Mouse (Mus musculus): ENCODE results near the gene Ssc4d. TPM values are rescaled to one million over a fixed set of nuclear protein-coding genes. Genes with fewer than 3 reads are reported as not detected.

The Ssc4d gene
- total and polyA plus RNA-seq, 3 experiments: 1.1 to 9.1 (median 3.2) TPM

DNA sequence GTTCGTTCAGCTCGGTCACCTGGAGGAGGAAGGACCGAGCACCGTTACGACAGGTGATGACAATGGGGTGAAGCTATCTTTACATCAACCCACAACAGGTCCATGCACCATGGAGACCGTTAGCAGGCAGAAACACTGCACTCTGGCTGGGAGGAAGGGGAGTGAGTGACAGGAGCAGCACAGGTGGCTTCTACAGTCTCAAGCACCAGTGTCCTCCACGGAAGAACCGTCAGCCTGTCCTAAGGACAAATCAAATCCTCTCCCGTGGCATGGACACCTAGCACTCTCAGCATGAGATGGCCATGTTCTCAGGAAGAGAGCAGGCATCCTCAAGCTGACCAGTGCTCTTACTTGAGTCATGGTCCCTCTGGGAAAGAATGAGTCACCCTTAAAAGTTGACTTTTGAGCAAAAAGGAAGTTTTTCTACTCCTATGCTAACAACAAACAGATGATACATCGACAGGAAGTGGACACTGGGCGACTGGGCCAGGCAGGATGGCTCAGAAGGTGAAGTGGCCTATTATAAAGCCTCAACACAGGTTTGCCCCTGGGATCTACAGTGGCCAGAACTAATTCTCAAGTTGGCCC is 62.6 kb downstream of the Ssc4d start:
- TF ChIP-seq CTCF (IDR thresholded peaks at IDR 0.05; ENCODE audit: low read depth, low read length) (no peak), GATA1 (IDR thresholded peaks at IDR 0.05; ENCODE audit: borderline replicate concordance, low read length) (no peak), TAL1 (conservative IDR thresholded peaks at IDR 0.05; ENCODE audit: low read depth, low read length) (no peak), GATA2 (IDR thresholded peaks at IDR 0.05; ENCODE audit: borderline replicate concordance, low read depth, low read length) (no peak), POLR2AphosphoS5 (IDR thresholded peaks at IDR 0.05; ENCODE audit: insufficient replicate concordance, low read depth, low read length) (no peak)
- Histone ChIP-seq H3K4me1 (ENCODE audit: insufficient read depth, low read depth, low read length) (peaks cover 86% of the 10 kb centered on the region), H3K4me3 (ENCODE audit: low read depth, low read length) (no peak overlapping the region), H3K36me3 (replicated peaks) (peaks cover 97% of the 10 kb centered on the region), H3K27me3 (ENCODE audit: insufficient read depth, low read length) (no peaks in the 10 kb centered on the region; the same call in 1 of the 2 replicates), H3K9me3 (replicated peaks) (no peaks in the 10 kb centered on the region)
- DNase-seq (ENCODE audit: low spot score) (no peak), ATAC-seq (ENCODE audit: extremely low read depth, insufficient number of reproducible peaks, low FRiP score, poor library complexity, severe bottlenecking) (no peak)

DNA sequence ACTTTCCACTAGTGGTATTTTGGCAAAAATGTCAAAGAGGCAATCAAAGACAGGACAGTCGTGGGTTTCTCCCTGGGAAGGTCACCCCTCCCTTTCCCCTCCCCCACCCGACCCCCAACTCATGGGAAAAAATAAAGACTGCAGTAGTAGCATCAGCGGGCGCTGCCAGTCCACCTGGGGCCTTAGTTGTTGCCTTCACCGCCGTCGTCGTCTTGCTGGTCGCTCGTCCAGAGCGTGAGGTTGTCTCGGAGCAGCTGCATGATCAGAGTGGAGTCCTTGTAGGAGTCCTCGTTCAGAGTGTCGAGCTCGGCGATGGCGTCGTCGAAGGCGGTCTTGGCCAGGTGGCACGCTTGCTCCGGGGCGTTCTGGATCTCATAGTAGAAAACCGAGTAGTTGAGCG is 63.5 kb downstream of the Ssc4d start:
- H3K27me3 ChIP-seq (ENCODE audit: insufficient read depth, low read length): no peaks in the 10 kb centered on the region; the same call in 1 of the 2 replicates
- H3K4me1 ChIP-seq (ENCODE audit: insufficient read depth, low read depth, low read length): peaks cover 86% of the 10 kb centered on the region
- no peak for ATAC-seq (ENCODE audit: extremely low read depth, insufficient number of reproducible peaks, low FRiP score, poor library complexity, severe bottlenecking)
- H3K4me3 ChIP-seq (ENCODE audit: low read depth, low read length): no peak overlapping the region
- no peak for DNase-seq (ENCODE audit: low spot score)
- peaks cover 97% of the 10 kb centered on the region for H3K36me3 ChIP-seq (replicated peaks)
- no peaks in the 10 kb centered on the region for H3K9me3 ChIP-seq (replicated peaks)
- TF ChIP-seq CTCF (IDR thresholded peaks at IDR 0.05; ENCODE audit: low read depth, low read length) (no peak), TAL1 (conservative IDR thresholded peaks at IDR 0.05; ENCODE audit: low read depth, low read length) (no peak), GATA2 (IDR thresholded peaks at IDR 0.05; ENCODE audit: borderline replicate concordance, low read depth, low read length) (no peak), GATA1 (IDR thresholded peaks at IDR 0.05; ENCODE audit: borderline replicate concordance, low read length) (no peak), POLR2AphosphoS5 (IDR thresholded peaks at IDR 0.05; ENCODE audit: insufficient replicate concordance, low read depth, low read length) (no peak)

Other genes with a start within 250 kb of the Ssc4d start
- 8.5 and 17.8 TPM in 2 replicates for gene Tmem120a, start 230.1 kb downstream of the Ssc4d start, total RNA-seq (2014; fragmentation: Nextera tagmentation)
- gene Tmem120a, start 230.1 kb downstream of the Ssc4d start, total RNA-seq (2017): 17.3 and 18.0 TPM in 2 replicates
- 13.3 and 14.2 TPM in 2 replicates for gene Tmem120a, start 230.1 kb downstream of the Ssc4d start, polyA plus RNA-seq (2012)
- gene Styxl1, start 196.1 kb downstream of the Ssc4d start, total RNA-seq (2014; fragmentation: Nextera tagmentation): 0.49 and 0.68 TPM in 2 replicates
- gene Styxl1, start 196.1 kb downstream of the Ssc4d start, total RNA-seq (2017): 0.12 TPM in 1 of 2 replicates, not detected in the other
- not detected in 2 replicates for gene Styxl1, start 196.1 kb downstream of the Ssc4d start, polyA plus RNA-seq (2012)
- gene Mdh2, start 196.1 kb downstream of the Ssc4d start, total RNA-seq (2014; fragmentation: Nextera tagmentation): 200 and 245 TPM in 2 replicates
- gene Mdh2, start 196.1 kb downstream of the Ssc4d start, total RNA-seq (2017): 141 and 153 TPM in 2 replicates
- gene Mdh2, start 196.1 kb downstream of the Ssc4d start, polyA plus RNA-seq (2012): 664 and 799 TPM in 2 replicates
- gene Srrm3, start 167.6 kb downstream of the Ssc4d start, total RNA-seq (2014; fragmentation: Nextera tagmentation): not detected in 2 replicates
- 0.38 and 0.41 TPM in 2 replicates for gene Srrm3, start 167.6 kb downstream of the Ssc4d start, total RNA-seq (2017)
- not detected in 2 replicates for gene Srrm3, start 167.6 kb downstream of the Ssc4d start, polyA plus RNA-seq (2012)
- not detected in 2 replicates for gene Hspb1, start 86.6 kb downstream of the Ssc4d start, total RNA-seq (2014; fragmentation: Nextera tagmentation)
- 0.12 TPM in 1 of 2 replicates, not detected in the other for gene Hspb1, start 86.6 kb downstream of the Ssc4d start, total RNA-seq (2017)
- gene Hspb1, start 86.6 kb downstream of the Ssc4d start, polyA plus RNA-seq (2012): not detected in 2 replicates
- gene Ywhag, start 39.9 kb downstream of the Ssc4d start, total RNA-seq (2014; fragmentation: Nextera tagmentation): 168 and 200 TPM in 2 replicates
- 73.5 and 99.8 TPM in 2 replicates for gene Ywhag, start 39.9 kb downstream of the Ssc4d start, total RNA-seq (2017)
- gene Ywhag, start 39.9 kb downstream of the Ssc4d start, polyA plus RNA-seq (2012): 246 and 281 TPM in 2 replicates
- not detected in 2 replicates for gene Zp3, start 5.6 kb upstream of the Ssc4d start, total RNA-seq (2014; fragmentation: Nextera tagmentation)
- gene Zp3, start 5.6 kb upstream of the Ssc4d start, total RNA-seq (2017): not detected in 2 replicates
- not detected in 2 replicates for gene Zp3, start 5.6 kb upstream of the Ssc4d start, polyA plus RNA-seq (2012)
- gene Dtx2, start 20.3 kb upstream of the Ssc4d start, total RNA-seq (2014; fragmentation: Nextera tagmentation): 18.4 and 25.6 TPM in 2 replicates
- 5.1 and 7.1 TPM in 2 replicates for gene Dtx2, start 20.3 kb upstream of the Ssc4d start, total RNA-seq (2017)
- gene Dtx2, start 20.3 kb upstream of the Ssc4d start, polyA plus RNA-seq (2012): 23.7 and 25.2 TPM in 2 replicates
- gene Upk3b, start 64.0 kb upstream of the Ssc4d start, total RNA-seq (2014; fragmentation: Nextera tagmentation): not detected in 2 replicates
- 0.05 and 0.06 TPM in 2 replicates for gene Upk3b, start 64.0 kb upstream of the Ssc4d start, total RNA-seq (2017)
- gene Upk3b, start 64.0 kb upstream of the Ssc4d start, polyA plus RNA-seq (2012): 0.03 TPM in 1 of 2 replicates, not detected in the other
- gene Upk3bl, start 80.0 kb upstream of the Ssc4d start, total RNA-seq (2014; fragmentation: Nextera tagmentation): not detected in 2 replicates
- not detected in 2 replicates for gene Upk3bl, start 80.0 kb upstream of the Ssc4d start, total RNA-seq (2017)
- gene Upk3bl, start 80.0 kb upstream of the Ssc4d start, polyA plus RNA-seq (2012): not detected in 2 replicates
- 0.29 TPM in 1 of 2 replicates, not detected in the other for gene Rasa4, start 109.4 kb upstream of the Ssc4d start, total RNA-seq (2014; fragmentation: Nextera tagmentation)
- 0.38 and 0.81 TPM in 2 replicates for gene Rasa4, start 109.4 kb upstream of the Ssc4d start, total RNA-seq (2017)
- gene Rasa4, start 109.4 kb upstream of the Ssc4d start, polyA plus RNA-seq (2012): 0.11 and 0.18 TPM in 2 replicates
- 71.5 and 76.8 TPM in 2 replicates for gene Polr2j, start 142.1 kb upstream of the Ssc4d start, total RNA-seq (2014; fragmentation: Nextera tagmentation)
- gene Polr2j, start 142.1 kb upstream of the Ssc4d start, total RNA-seq (2017): 192 and 216 TPM in 2 replicates
- 99.2 and 163 TPM in 2 replicates for gene Polr2j, start 142.1 kb upstream of the Ssc4d start, polyA plus RNA-seq (2012)
- 16.6 and 16.9 TPM in 2 replicates for gene Lrwd1, start 161.5 kb upstream of the Ssc4d start, total RNA-seq (2014; fragmentation: Nextera tagmentation)
- gene Lrwd1, start 161.5 kb upstream of the Ssc4d start, total RNA-seq (2017): 43.3 and 51.8 TPM in 2 replicates
- 92.6 and 112 TPM in 2 replicates for gene Lrwd1, start 161.5 kb upstream of the Ssc4d start, polyA plus RNA-seq (2012)
- 21.9 and 24.5 TPM in 2 replicates for gene Alkbh4, start 161.6 kb upstream of the Ssc4d start, total RNA-seq (2014; fragmentation: Nextera tagmentation)
- gene Alkbh4, start 161.6 kb upstream of the Ssc4d start, total RNA-seq (2017): 12.4 and 16.4 TPM in 2 replicates
- 36.8 and 38.6 TPM in 2 replicates for gene Alkbh4, start 161.6 kb upstream of the Ssc4d start, polyA plus RNA-seq (2012)
- gene Orai2, start 196.2 kb upstream of the Ssc4d start, total RNA-seq (2014; fragmentation: Nextera tagmentation): 53.1 and 56.3 TPM in 2 replicates
- 43.4 and 43.8 TPM in 2 replicates for gene Orai2, start 196.2 kb upstream of the Ssc4d start, total RNA-seq (2017)
- 50.2 and 53.8 TPM in 2 replicates for gene Orai2, start 196.2 kb upstream of the Ssc4d start, polyA plus RNA-seq (2012)
- 12.8 and 13.1 TPM in 2 replicates for gene Prkrip1, start 224.4 kb upstream of the Ssc4d start, total RNA-seq (2014; fragmentation: Nextera tagmentation)
- gene Prkrip1, start 224.4 kb upstream of the Ssc4d start, total RNA-seq (2017): 47.5 and 55.5 TPM in 2 replicates
- gene Prkrip1, start 224.4 kb upstream of the Ssc4d start, polyA plus RNA-seq (2012): 52.3 and 64.5 TPM in 2 replicates